9 mouse cellular contexts compared by ENCODE assay signal in genomic region chr1:134082987-134083516, GRCm38 (mm10). TPM values are rescaled to one million over a fixed set of nuclear protein-coding genes. Genes with fewer than 3 reads are reported as not detected.
DNase-seq lines count a peak whose midpoint lies in the region; ATAC-seq and TF ChIP-seq lines count a peak whose summit lies in the region.
"Had no signal": no experiment of that assay in that cellular context is flagged by ENCODE, and none has a peak within 500 bp of the region (broad histone marks: within the 10 kb centered on the region; RNA-seq: fewer than 3 reads in every experiment).

No protein-coding gene starts in this region.

- H3K9me3 ChIP-seq in kidney, embryonic 16.5 days (ENCODE audit: low read length): no peaks in the 10 kb centered on the region
- no peaks in the 10 kb centered on the region for H3K9me3 ChIP-seq in MEL (replicated peaks; ENCODE audit: insufficient read depth, low read length)
- H3K9me3 ChIP-seq in embryonic facial prominence, embryonic 10.5 days: no peaks in the 10 kb centered on the region
- no peaks in the 10 kb centered on the region for H3K9me3 ChIP-seq in heart, embryonic 16.5 days (replicated peaks; ENCODE audit: control insufficient read depth, low read length)
- no peaks in the 10 kb centered on the region for H3K9me3 ChIP-seq in liver, embryonic 12.5 days (replicated peaks)
- no peaks in the 10 kb centered on the region for H3K9me3 ChIP-seq in stomach, postnatal 0 days (ENCODE audit: control insufficient read depth, low read length)
- no peaks in the 10 kb centered on the region for H3K9me3 ChIP-seq in midbrain, embryonic 14.5 days (ENCODE audit: control insufficient read depth, low read length)
- H3K9me3 ChIP-seq: lung, embryonic 15.5 days had no signal

- H3K27ac ChIP-seq in kidney, embryonic 16.5 days (ENCODE audit: low read length): no peak overlapping the region
- H3K27ac ChIP-seq in MEL (ENCODE audit: control insufficient read depth, low read depth, low read length): no peak overlapping the region
- H3K27ac ChIP-seq in embryonic facial prominence, embryonic 10.5 days (replicated peaks): 0 out of 2 replicates have a peak overlapping the region, but pooled peaks have one; percentile 15
- peak overlapping the region; percentile 92 for H3K27ac ChIP-seq in heart, embryonic 16.5 days (ENCODE audit: low read length)
- peak overlapping the region; percentile 88 for H3K27ac ChIP-seq in liver, embryonic 12.5 days
- H3K27ac ChIP-seq in stomach, postnatal 0 days (replicated peaks): no peak overlapping the region; the same call in 1 of the 2 replicates
- H3K27ac ChIP-seq in midbrain, embryonic 14.5 days (replicated peaks; ENCODE audit: low read depth, low read length): no peak overlapping the region
- H3K27ac ChIP-seq: lung, embryonic 15.5 days had no signal

- WGBS in kidney, embryonic 16.5 days: 55% methylated on average over 11 of the region's 11 CpGs
- WGBS in embryonic facial prominence, embryonic 10.5 days: 70% methylated on average over 11 of the region's 11 CpGs
- 8% methylated on average over 11 of the region's 11 CpGs for WGBS in heart, embryonic 16.5 days
- WGBS in liver, embryonic 12.5 days (ENCODE audit: insufficient replicate concordance): 25% methylated on average over 11 of the region's 11 CpGs
- WGBS in stomach, postnatal 0 days: 54% methylated on average over 11 of the region's 11 CpGs
- WGBS in midbrain, embryonic 14.5 days: 59% methylated on average over 11 of the region's 11 CpGs

- TF ChIP-seq CTCF in MEL (IDR thresholded peaks at IDR 0.05 in 2 of 3, conservative IDR thresholded peaks at IDR 0.05 in 1 of 3; ENCODE audit: control insufficient read depth in 1 of 3, insufficient read depth in 1 of 3, low read depth in 2 of 3, low read length in 3 of 3, poor library complexity in 1 of 3, severe bottlenecking in 1 of 3): no peak
- TF ChIP-seq CTCF in stomach, postnatal 0 days (IDR thresholded peaks at IDR 0.05; ENCODE audit: low read depth): no peak

- no peak overlapping the region for H3K4me2 ChIP-seq in kidney, embryonic 16.5 days (replicated peaks; ENCODE audit: low read depth, low read length)
- H3K4me2 ChIP-seq in heart, embryonic 16.5 days (ENCODE audit: low read depth, low read length): peak overlapping the region; percentile 7
- H3K4me2 ChIP-seq in liver, embryonic 12.5 days: peak overlapping the region; percentile 56
- H3K4me2 ChIP-seq in stomach, postnatal 0 days (replicated peaks; ENCODE audit: low read depth): no peak overlapping the region
- H3K4me2 ChIP-seq in midbrain, embryonic 14.5 days (ENCODE audit: low read length): no peak overlapping the region
- H3K4me2 ChIP-seq: lung, embryonic 15.5 days had no signal

- no peak overlapping the region for H3K9ac ChIP-seq in kidney, embryonic 16.5 days (replicated peaks; ENCODE audit: low read length)
- no peak overlapping the region for H3K9ac ChIP-seq in MEL (ENCODE audit: control insufficient read depth, low read depth, low read length, poor library complexity, severe bottlenecking)
- H3K9ac ChIP-seq in heart, embryonic 16.5 days (ENCODE audit: low read length): peak overlapping the region; percentile 64
- H3K9ac ChIP-seq in liver, embryonic 12.5 days: peak overlapping the region; percentile 63
- no peak overlapping the region for H3K9ac ChIP-seq in stomach, postnatal 0 days (ENCODE audit: low read length)
- H3K9ac ChIP-seq in midbrain, embryonic 14.5 days (replicated peaks; ENCODE audit: low read length): no peak overlapping the region
- H3K9ac ChIP-seq: lung, embryonic 15.5 days had no signal

- no peak for TF ChIP-seq EP300 in MEL (IDR thresholded peaks at IDR 0.05; ENCODE audit: low read depth in 1 of 2, low read length in 2 of 2)
- no peak for TF ChIP-seq EP300 in stomach, postnatal 0 days (optimal IDR thresholded peaks at IDR 0.05)

- no peak for ATAC-seq in kidney, embryonic 16.5 days (ENCODE audit: low FRiP score, low TSS enrichment)
- ATAC-seq in heart, embryonic 16.5 days (replicated peaks; ENCODE audit: extremely low read depth, insufficient read depth, low FRiP score): peak; percentile 61
- ATAC-seq in liver, embryonic 12.5 days: peak; percentile 68
- ATAC-seq in stomach, postnatal 0 days (ENCODE audit: low FRiP score, low TSS enrichment): no peak
- ATAC-seq in midbrain, embryonic 14.5 days (ENCODE audit: low FRiP score, low TSS enrichment): no peak

- peak; percentile 46 for DNase-seq in kidney, adult 9 months
- no peak for DNase-seq in MEL (ENCODE audit: low read depth, low spot score)
- DNase-seq in embryonic facial prominence, embryonic 10.5 days (ENCODE audit: low spot score): no peak
- DNase-seq in stomach, postnatal 0 days (ENCODE audit: low spot score): peak; percentile 58
- DNase-seq in midbrain, embryonic 14.5 days: no peak

- TF ChIP-seq POLR2A in MEL (IDR thresholded peaks at IDR 0.05; ENCODE audit: control insufficient read depth in 1 of 2, insufficient read depth in 1 of 2, low read depth in 1 of 2, low read length in 2 of 2, poor library complexity in 1 of 2): no peak

- no peak overlapping the region for H3K4me3 ChIP-seq in kidney, embryonic 16.5 days (ENCODE audit: low read length)
- H3K4me3 ChIP-seq in MEL (ENCODE audit: control insufficient read depth in 1 of 2, insufficient read depth in 1 of 2, low read depth in 2 of 2, low read length in 2 of 2): no peak overlapping the region
- no peak overlapping the region for H3K4me3 ChIP-seq in embryonic facial prominence, embryonic 10.5 days
- H3K4me3 ChIP-seq in heart, embryonic 16.5 days (ENCODE audit: low read length): no peak overlapping the region
- no peak overlapping the region for H3K4me3 ChIP-seq in liver, embryonic 12.5 days
- no peak overlapping the region for H3K4me3 ChIP-seq in stomach, postnatal 0 days (ENCODE audit: low read depth, low read length)
- H3K4me3 ChIP-seq in midbrain, embryonic 14.5 days (replicated peaks; ENCODE audit: low read depth, low read length): no peak overlapping the region
- H3K4me3 ChIP-seq: lung, embryonic 15.5 days had no signal

- TF ChIP-seq RAD21 in MEL (IDR thresholded peaks at IDR 0.05; ENCODE audit: low read depth, low read length): no peak

- H3K36me3 ChIP-seq in kidney, embryonic 16.5 days (ENCODE audit: insufficient read depth, low read length): no peaks in the 10 kb centered on the region
- peaks cover 0 to 14% of the 10 kb centered on the region in 2 experiments; a peak in 2 of 4 replicates for H3K36me3 ChIP-seq in MEL (ENCODE audit: control insufficient read depth in 1 of 2, insufficient read depth in 2 of 2, low read length in 2 of 2)
- no peaks in the 10 kb centered on the region for H3K36me3 ChIP-seq in embryonic facial prominence, embryonic 10.5 days (replicated peaks)
- H3K36me3 ChIP-seq in heart, embryonic 16.5 days (ENCODE audit: control insufficient read depth, insufficient read depth): no peaks in the 10 kb centered on the region
- H3K36me3 ChIP-seq in liver, embryonic 12.5 days: no peaks in the 10 kb centered on the region
- no peaks in the 10 kb centered on the region for H3K36me3 ChIP-seq in stomach, postnatal 0 days (ENCODE audit: control insufficient read depth, insufficient read depth, low read length)
- H3K36me3 ChIP-seq in midbrain, embryonic 14.5 days (ENCODE audit: control insufficient read depth, insufficient read depth, low read length): no peaks in the 10 kb centered on the region
- H3K36me3 ChIP-seq: lung, embryonic 15.5 days had no signal

- no peaks in the 10 kb centered on the region for H3K27me3 ChIP-seq in kidney, embryonic 16.5 days (ENCODE audit: insufficient read depth, low read length)
- no peaks in the 10 kb centered on the region for H3K27me3 ChIP-seq in MEL (ENCODE audit: control insufficient read depth in 1 of 2, insufficient read depth in 2 of 2, low read length in 2 of 2)
- H3K27me3 ChIP-seq in embryonic facial prominence, embryonic 10.5 days (replicated peaks; ENCODE audit: low read depth, poor library complexity, severe bottlenecking): peaks cover 3% of the 10 kb centered on the region
- no peaks in the 10 kb centered on the region for H3K27me3 ChIP-seq in heart, embryonic 16.5 days (ENCODE audit: control insufficient read depth, insufficient read depth, low read length)
- no peaks in the 10 kb centered on the region; the same call in 1 of the 2 replicates for H3K27me3 ChIP-seq in liver, embryonic 12.5 days (replicated peaks)
- H3K27me3 ChIP-seq in stomach, postnatal 0 days (ENCODE audit: control insufficient read depth, insufficient read depth, low read length): no peaks in the 10 kb centered on the region
- H3K27me3 ChIP-seq in midbrain, embryonic 14.5 days (ENCODE audit: control insufficient read depth, insufficient read depth, low read length): no peaks in the 10 kb centered on the region
- H3K27me3 ChIP-seq: lung, embryonic 15.5 days had no signal

- no peaks in the 10 kb centered on the region; the same call in 1 of the 2 replicates for H3K79me2 ChIP-seq in MEL (ENCODE audit: control insufficient read depth, insufficient read depth, low read length, poor library complexity)

- H3K4me1 ChIP-seq in kidney, embryonic 16.5 days (ENCODE audit: insufficient read depth, low read length): peaks cover 31% of the 10 kb centered on the region
- H3K4me1 ChIP-seq in MEL (ENCODE audit: control insufficient read depth in 1 of 2, insufficient read depth in 2 of 2, low read length in 2 of 2): peaks cover 4 to 35% of the 10 kb centered on the region in 2 experiments
- peaks cover 55% of the 10 kb centered on the region for H3K4me1 ChIP-seq in embryonic facial prominence, embryonic 10.5 days
- H3K4me1 ChIP-seq in heart, embryonic 16.5 days (ENCODE audit: control insufficient read depth, insufficient read depth, low read length): peaks cover 48% of the 10 kb centered on the region
- H3K4me1 ChIP-seq in liver, embryonic 12.5 days: peaks cover 88% of the 10 kb centered on the region
- H3K4me1 ChIP-seq in stomach, postnatal 0 days (replicated peaks; ENCODE audit: control insufficient read depth, insufficient read depth): no peaks in the 10 kb centered on the region; the same call in none of the 2 replicates
- H3K4me1 ChIP-seq in midbrain, embryonic 14.5 days (ENCODE audit: control insufficient read depth, insufficient read depth, low read length): peaks cover 25% of the 10 kb centered on the region

RNA-seq across cellular contexts. Expression of gene Btg2, which starts 4.1 kb away (rescaled TPM):
- 36.2 and 38.2 TPM in 2 replicates for polyA plus RNA-seq in kidney, embryonic 16.5 days (2015; fragmentation: Nextera tagmentation; extraction: Ambion mirVana)
- 2.1 and 2.7 TPM in 2 replicates for total RNA-seq in MEL (2012; rRNA removed)
- 1 to 10 TPM in 1 of 2 experiments, not detected in 1; 3.6 TPM for polyA plus RNA-seq in MEL (2012; ENCODE audit: insufficient read depth in 1 of 2, insufficient read length in 2 of 2, low read depth in 1 of 2, low replicate concordance in 2 of 2, missing spikeins in 1 of 2)
- polyA plus RNA-seq in embryonic facial prominence, embryonic 10.5 days (2016; fragmentation: Nextera tagmentation; extraction: Ambion mirVana): 32.5 and 40.4 TPM in 2 replicates
- polyA plus RNA-seq in heart, embryonic 16.5 days (2015; fragmentation: Nextera tagmentation; extraction: Ambion mirVana): 49.5 and 50.9 TPM in 2 replicates
- polyA plus RNA-seq in liver, embryonic 12.5 days (2016; fragmentation: Nextera tagmentation; extraction: Ambion mirVana): 78.2 and 80.8 TPM in 2 replicates
- polyA plus RNA-seq in stomach, postnatal 0 days (2015; fragmentation: Nextera tagmentation; extraction: Ambion mirVana): 85.9 and 96.8 TPM in 2 replicates
- polyA plus RNA-seq in midbrain, embryonic 14.5 days (2014; fragmentation: Nextera tagmentation; extraction: Ambion mirVana): 34.2 and 61.1 TPM in 2 replicates

RNA-seq across cellular contexts. Expression of gene Chit1, which starts 28.0 kb away (rescaled TPM):
- polyA plus RNA-seq in kidney, embryonic 16.5 days (2015; fragmentation: Nextera tagmentation; extraction: Ambion mirVana): 0.17 and 0.21 TPM in 2 replicates
- total RNA-seq in MEL (2012; rRNA removed): not detected in 2 replicates
- polyA plus RNA-seq in MEL (2012; ENCODE audit: insufficient read depth in 1 of 2, insufficient read length in 2 of 2, low read depth in 1 of 2, low replicate concordance in 2 of 2, missing spikeins in 1 of 2): not detected
- 0.09 TPM in 1 of 2 replicates, not detected in the other for polyA plus RNA-seq in embryonic facial prominence, embryonic 10.5 days (2016; fragmentation: Nextera tagmentation; extraction: Ambion mirVana)
- 0.31 and 0.46 TPM in 2 replicates for polyA plus RNA-seq in heart, embryonic 16.5 days (2015; fragmentation: Nextera tagmentation; extraction: Ambion mirVana)
- 0.07 and 0.12 TPM in 2 replicates for polyA plus RNA-seq in liver, embryonic 12.5 days (2016; fragmentation: Nextera tagmentation; extraction: Ambion mirVana)
- 38.5 and 45.1 TPM in 2 replicates for polyA plus RNA-seq in stomach, postnatal 0 days (2015; fragmentation: Nextera tagmentation; extraction: Ambion mirVana)
- polyA plus RNA-seq in midbrain, embryonic 14.5 days (2014; fragmentation: Nextera tagmentation; extraction: Ambion mirVana): 0.26 TPM in 1 of 2 replicates, not detected in the other

RNA-seq across cellular contexts. Expression of gene Fmod, which starts 46.0 kb away (rescaled TPM):
- 12.5 and 17.1 TPM in 2 replicates for polyA plus RNA-seq in kidney, embryonic 16.5 days (2015; fragmentation: Nextera tagmentation; extraction: Ambion mirVana)
- total RNA-seq in MEL (2012; rRNA removed): not detected in 2 replicates
- not detected for polyA plus RNA-seq in MEL (2012; ENCODE audit: insufficient read depth in 1 of 2, insufficient read length in 2 of 2, low read depth in 1 of 2, low replicate concordance in 2 of 2, missing spikeins in 1 of 2)
- 2.0 and 2.2 TPM in 2 replicates for polyA plus RNA-seq in embryonic facial prominence, embryonic 10.5 days (2016; fragmentation: Nextera tagmentation; extraction: Ambion mirVana)
- 23.6 and 29.5 TPM in 2 replicates for polyA plus RNA-seq in heart, embryonic 16.5 days (2015; fragmentation: Nextera tagmentation; extraction: Ambion mirVana)
- 2.6 and 3.1 TPM in 2 replicates for polyA plus RNA-seq in liver, embryonic 12.5 days (2016; fragmentation: Nextera tagmentation; extraction: Ambion mirVana)
- 7.9 and 9.0 TPM in 2 replicates for polyA plus RNA-seq in stomach, postnatal 0 days (2015; fragmentation: Nextera tagmentation; extraction: Ambion mirVana)
- polyA plus RNA-seq in midbrain, embryonic 14.5 days (2014; fragmentation: Nextera tagmentation; extraction: Ambion mirVana): 0.31 and 6.4 TPM in 2 replicates

Comparison
In these comparisons a context has a peak if more than half of its experiments do, and no peak if none do; other contexts are left out.
1. DNase-seq: peak in kidney, adult 9 months (single experiment) and stomach, postnatal 0 days (single experiment); none in MEL (single experiment), embryonic facial prominence, embryonic 10.5 days (single experiment) and midbrain, embryonic 14.5 days (single experiment).
2. ATAC-seq: peak in heart, embryonic 16.5 days (single experiment) and liver, embryonic 12.5 days (single experiment); none in kidney, embryonic 16.5 days (single experiment), stomach, postnatal 0 days (single experiment) and midbrain, embryonic 14.5 days (single experiment).
3. H3K27ac ChIP-seq: peak in embryonic facial prominence, embryonic 10.5 days (single experiment), heart, embryonic 16.5 days (single experiment) and liver, embryonic 12.5 days (single experiment); none in kidney, embryonic 16.5 days (single experiment), MEL (single experiment), stomach, postnatal 0 days (single experiment) and midbrain, embryonic 14.5 days (single experiment).
4. H3K4me2 ChIP-seq: peak in heart, embryonic 16.5 days (single experiment) and liver, embryonic 12.5 days (single experiment); none in kidney, embryonic 16.5 days (single experiment), stomach, postnatal 0 days (single experiment) and midbrain, embryonic 14.5 days (single experiment).
5. H3K9ac ChIP-seq: peak in heart, embryonic 16.5 days (single experiment) and liver, embryonic 12.5 days (single experiment); none in kidney, embryonic 16.5 days (single experiment), MEL (single experiment), stomach, postnatal 0 days (single experiment) and midbrain, embryonic 14.5 days (single experiment).
6. RNA of gene Chit1, which starts 28.0 kb away (polyA plus RNA-seq): 38.5 to 45.1 TPM in stomach, postnatal 0 days; 0.31 to 0.46 TPM in heart, embryonic 16.5 days, 0.17 to 0.21 TPM in kidney, embryonic 16.5 days, 0.07 to 0.12 TPM in liver, embryonic 12.5 days, 0.26 TPM in midbrain, embryonic 14.5 days, not detected in MEL and 0.09 TPM in embryonic facial prominence, embryonic 10.5 days; every median in the first group is over 10 times any median in the second.